Mouse (Mus musculus) frontal cortex, adult (tissue): Measurements from ENCODE around the gene Plk5.

Source experiments
- ATAC-seq: cut with Nextera tagmentation; 2 replicates; pipeline ENCODE4 v1.9.2; 2017; ENCODE audit warnings: mild to moderate bottlenecking, moderate library complexity, mixed read lengths; ENCODE audit not compliant: low TSS enrichment

Plk5 gene

DNA sequence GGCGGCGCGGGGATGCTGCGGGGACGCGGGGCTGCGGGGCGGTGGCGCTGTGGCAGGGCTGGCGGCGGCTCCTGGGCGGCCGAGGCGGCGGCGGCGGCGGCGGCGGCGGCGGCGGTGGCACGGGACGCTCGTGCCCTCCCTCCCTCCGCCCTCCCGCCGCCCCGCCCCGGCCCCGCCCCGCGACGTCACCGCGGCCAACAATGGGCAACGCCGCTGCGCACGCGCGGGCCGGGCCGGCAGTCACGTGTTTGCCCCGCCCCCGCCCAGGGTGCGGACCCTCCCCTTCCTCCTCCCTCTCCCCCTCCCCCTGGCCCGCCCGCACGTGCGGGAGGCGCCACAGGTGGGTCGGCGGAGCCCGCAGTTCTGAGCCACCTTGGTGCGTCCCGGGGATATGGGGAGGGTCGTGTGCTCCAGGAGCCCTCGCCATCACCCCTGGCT, 31.3 kb downstream of the Plk5 start, which contains the start of gene Mex3d:
TSS of gene Mex3d (minus strand) at position 138 of the 438 bp plus-strand sequence.
- no peak for ATAC-seq

DNA sequence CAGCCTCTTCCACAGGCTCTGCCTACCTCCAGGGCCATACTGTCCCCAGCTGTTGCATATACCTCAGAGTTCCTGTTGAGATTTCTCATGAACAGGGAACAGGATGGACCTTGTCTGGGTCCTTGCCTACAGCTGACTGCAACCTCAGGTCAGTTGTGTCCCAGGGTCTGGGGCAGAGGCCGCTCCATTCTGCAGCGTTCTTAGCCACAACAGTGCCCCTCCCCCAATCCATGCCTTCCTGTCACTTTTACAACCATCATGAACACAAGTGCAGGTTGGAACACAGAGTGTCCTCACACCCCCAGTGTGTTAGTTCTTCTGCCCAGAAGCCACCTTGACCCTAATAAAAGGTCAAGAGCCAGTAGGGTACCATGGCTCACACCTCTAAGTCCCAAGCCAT, 32.5 kb downstream of the Plk5 start:
- ATAC-seq: no peak

DNA sequence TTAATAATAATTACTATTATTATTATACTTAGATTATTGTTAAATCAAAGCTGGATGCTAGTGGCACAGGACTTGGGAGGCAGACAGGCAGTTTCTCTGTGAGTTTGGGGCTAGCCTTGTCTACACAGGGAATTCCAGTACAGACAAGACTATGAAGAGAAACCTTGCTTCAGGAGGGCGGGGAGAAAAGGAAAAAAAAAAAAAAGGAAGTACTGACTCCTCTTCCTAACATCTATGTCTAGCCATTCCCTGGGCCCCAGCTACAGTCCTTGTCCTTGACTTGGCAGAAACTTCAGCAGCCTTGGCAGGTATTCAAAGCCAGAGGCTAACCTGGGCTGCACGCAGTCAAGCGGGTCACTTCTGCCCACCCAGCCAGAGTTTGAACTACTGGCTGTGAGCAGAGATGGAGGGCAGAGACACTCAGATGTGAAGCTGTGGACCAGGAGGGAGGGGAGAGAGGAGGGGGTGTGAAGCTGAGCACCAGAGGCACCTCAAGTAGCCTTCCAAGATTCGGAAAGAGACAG, 33.0 kb downstream of the Plk5 start:
- ATAC-seq: no peak

DNA sequence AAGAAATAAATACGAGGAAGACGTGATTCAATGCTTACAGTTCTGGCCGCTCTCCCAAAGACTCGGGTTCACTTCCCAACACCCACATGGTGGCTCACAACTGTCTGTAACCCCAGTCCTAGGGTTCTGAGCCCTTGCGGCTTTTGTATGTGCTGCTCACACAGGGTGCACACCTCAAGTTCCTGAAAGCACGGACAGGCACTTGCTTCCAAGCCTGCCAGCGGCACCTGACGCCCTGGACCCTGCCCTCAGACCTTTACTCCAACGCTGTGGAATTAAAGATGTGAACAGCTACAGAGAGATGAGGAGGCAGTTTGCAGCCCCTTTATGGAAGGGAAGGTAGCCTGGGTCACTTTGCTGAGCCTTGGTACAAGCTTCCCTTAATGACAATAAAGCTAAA, 34.4 kb downstream of the Plk5 start:
- ATAC-seq: no peak

DNA sequence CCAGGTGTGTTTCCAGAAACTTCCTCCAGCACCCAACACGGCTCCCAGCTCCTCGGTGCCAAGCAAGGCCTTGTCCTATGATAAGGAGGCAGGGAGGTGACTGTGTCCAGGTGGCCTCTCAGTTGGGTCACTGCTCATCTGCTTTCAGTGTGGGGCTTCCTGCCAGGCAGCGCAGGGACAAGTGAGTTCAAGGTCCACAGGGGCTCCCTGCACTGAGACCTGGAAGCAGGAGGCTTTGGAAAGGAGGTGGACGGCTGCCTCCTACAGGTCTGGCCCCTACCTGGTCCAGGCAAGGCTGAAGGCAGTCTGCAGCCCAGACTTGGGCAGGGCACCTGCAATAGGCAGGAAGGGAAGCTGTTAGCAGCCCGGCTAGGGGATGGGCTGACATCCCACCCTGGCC, 36.4 kb downstream of the Plk5 start:
- no peak for ATAC-seq

DNA sequence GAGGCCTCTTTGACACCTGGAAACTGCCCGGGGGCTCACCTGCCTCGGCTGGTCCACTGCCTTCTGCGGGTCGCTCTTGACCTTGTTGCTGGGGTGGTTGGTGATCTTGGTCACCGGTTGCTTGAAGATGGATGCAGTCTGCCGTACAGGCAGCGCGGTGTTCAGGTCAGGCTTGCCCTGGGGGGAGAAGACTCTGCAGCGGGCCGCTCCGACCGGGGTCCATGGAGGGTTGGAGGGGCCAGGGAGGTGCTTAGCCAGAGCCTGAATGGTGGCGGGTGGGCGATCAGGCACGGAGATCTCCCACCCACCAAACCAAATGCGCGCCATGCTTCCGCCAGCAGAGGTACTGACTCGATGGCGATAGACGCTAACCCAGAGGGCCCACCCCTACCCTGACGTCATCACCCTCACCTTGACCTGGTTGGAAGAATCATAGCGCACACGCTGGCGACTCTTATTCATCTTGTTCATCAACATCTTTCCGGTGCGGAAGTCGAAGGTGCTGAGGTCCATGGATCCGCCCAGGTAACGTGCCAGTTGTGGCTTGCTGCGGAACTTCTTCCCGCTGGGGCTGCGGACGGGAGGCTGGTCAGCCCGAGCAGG, 38.9 kb downstream of the Plk5 start:
- ATAC-seq: no peak

DNA sequence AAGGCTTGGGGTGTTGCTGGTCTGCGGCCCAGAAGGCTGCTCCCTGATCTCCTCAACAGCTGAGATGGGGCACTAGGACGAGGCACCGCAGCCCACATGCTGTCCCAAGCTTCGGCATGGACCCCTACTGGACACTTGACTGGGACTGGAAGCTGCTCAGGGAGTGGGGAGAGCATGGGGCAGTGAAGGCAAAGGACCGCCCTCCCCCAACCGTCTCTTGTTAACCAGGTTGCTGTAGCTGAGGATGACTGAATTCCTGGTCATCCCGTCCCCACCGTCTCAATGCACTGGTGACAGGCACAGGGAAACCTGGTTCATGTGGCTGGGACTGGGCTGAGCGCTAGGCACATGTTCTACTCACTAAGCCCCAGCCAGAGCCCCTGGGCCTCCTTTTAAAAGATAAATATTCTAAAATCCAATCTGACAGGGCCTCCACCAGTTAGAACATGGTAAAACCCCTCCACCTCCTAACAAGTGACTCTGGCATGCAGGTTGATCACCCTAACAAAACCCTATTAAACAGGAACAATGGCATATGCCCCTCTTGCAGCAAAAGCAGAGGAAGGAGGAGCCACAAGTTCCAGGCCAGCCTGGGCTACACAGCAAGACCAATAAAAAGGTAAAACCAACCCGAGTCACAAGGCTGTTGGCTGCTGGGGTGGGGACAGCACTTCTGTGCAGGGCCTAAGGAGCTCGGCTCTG, 40.7 kb downstream of the Plk5 start:
- ATAC-seq: no peak

DNA sequence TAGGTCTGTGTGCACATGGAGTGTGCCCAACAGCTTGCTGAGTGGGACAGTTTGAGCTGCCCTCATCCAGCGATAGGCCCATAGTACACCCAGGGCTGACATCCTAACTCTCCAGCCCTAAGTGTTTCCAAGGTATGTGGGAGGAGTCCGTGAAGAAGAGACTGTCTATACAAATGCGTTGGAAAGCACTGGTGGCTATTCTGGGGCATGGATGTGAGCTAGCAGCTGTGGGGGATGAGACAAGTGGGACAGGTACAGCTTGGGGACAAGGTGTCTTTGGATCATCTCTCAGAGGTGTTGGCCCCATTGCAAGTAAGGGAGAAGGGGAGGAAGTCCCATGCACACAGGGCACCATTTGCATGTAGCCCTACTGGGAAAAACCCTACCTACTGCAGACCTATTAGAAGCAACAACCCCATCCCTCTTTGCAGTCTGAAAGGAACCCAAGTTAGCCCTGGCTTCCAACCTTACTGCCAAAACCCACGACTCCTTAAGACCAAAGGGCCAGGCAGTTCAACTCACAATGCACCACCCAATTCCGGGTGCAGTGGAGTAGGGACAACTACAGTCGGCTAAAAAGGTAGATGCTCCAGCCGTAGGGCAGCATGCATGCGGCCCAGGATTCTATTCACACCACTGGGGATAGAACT, 41.4 kb downstream of the Plk5 start:
- no peak for ATAC-seq

DNA sequence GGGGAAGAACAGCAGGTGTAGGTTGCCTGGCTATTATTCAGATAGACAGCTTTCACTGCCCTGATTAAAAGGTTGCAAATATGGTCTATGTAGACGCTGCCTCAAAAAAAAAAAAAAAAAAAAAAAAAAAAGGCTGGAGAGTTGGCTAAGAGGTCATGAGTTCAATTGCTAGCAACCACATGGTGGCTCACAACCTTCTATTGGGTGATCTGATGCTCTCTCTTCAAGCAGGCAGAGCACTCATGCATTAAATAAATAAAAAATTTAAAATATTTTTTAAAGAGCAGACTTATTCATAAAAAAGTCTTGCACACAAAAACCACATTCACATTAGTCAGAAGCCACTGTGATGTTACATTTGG, 41.9 kb downstream of the Plk5 start:
- no peak for ATAC-seq

DNA sequence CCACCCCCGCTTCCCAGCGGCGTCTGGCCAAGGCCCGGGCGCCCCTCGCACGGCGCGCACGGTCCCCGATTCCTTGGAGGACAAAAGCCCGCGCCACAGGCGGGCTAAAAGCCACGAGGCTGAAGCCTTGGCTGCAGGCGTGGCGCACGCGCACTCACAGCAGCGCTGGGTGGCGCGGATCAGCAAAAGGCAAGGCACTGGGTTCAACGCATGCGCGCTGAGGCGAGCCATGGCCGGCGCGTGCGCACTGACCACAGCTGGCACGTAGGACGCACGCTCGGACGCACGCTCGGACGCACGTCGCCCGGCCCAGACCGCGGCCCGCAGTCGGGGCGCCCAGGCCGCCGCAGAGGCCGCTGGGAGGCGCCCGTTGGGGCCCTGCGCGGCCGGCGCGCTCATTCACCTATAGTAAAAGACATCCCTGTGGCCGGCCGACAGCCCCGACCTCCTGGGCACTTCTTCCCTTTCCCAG, 42.5 kb downstream of the Plk5 start:
- peak; percentile 56 for ATAC-seq

DNA sequence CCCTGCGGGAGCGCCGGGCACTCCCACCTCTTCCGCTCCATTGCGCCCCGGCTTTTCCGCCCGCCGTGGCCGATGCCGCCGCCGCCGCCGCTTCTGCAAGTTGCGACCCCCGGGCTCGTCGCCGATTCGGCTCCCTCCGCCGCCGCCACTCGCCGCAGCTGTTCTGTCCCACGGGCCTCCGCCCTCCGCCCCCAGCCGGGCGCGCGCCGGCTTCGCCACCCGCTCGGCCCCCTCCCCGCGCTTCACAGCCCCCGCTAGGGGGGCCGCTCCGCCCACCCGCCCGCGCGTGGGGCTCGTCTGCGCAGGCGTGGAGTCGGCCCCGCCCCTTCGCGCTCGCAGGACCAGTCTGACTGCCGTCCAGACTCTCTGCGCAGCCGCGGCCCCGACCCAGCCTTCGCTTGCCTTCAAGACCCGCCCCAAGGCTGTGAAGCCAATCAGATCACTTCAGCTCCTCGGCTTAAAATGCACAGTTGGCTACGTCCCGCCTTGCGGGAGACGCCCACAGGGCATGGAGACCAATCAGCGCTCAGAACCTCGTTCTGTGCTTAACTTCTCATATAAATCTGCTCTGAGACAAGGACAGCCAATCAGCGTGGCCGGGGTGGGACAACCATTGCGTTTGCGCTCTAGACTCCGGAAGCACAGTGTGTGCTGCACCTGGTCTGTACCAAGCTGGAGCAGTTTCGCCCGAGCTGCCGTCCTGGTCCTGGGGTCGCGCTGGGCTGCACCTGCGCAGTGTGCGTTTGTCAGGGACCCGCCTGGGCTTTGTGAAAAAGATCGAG, 43.1 kb downstream of the Plk5 start, which contains the start of gene Mbd3:
TSS of gene Mbd3 (minus strand) at position 360 of the 782 bp plus-strand sequence.
- ATAC-seq: peak; percentile 85

DNA sequence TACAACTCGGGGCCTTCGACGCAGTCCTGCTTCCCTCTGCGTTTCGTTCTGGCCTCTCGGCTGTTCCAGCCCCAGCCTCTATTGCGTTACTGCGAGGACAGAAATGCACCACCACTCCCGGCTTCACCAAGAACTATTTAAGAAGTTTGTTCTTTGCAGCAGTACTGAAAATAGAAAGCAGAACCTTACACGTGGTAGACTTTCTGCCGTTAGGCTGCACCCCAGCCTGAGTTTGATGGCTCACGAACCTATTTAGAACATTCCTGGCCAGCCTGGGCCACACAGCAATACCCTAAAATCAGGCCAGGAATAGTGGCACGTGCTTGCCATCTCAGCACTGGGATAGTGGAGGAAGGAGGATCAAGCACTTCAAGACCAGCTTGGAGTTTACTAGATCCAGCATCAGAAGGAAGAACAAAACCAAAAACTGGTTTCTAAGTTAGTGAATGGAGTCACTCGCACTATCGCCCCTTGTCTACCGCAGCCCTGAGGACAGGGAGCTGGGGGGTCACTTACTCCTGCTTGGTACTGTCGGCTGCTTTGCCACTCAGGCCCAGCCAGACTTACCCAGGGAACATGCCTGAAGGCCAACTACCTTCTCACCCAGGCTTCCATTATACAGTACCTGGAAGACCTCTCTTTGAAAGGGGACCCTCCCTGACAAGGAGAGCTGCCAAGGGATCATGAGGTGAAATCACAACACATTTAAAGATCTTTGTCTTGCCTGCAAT, 43.9 kb downstream of the Plk5 start:
- peak; percentile 3 for ATAC-seq

DNA sequence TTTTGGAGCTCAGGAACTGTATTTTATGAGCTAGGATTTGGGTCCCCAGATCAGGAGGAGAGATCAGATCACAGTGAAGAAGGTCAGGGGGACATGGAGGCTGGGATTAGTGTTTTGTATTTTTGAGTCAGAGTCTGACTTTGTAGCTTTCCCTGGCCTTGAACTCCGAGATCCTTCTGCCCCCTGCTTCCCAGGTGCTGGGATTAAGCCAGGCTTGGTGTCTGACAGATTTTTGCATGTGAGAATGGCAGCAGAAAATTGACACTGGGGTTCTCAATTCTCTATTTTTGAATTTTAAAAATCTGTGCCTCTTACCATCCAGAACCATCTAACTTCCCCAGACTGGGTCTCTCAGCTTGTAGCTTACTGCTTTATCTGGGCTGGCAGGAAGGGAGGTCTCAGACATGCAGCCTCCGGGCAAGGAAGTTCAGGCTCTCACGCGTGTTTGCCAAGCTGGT, 44.5 kb downstream of the Plk5 start:
- no peak for ATAC-seq

DNA sequence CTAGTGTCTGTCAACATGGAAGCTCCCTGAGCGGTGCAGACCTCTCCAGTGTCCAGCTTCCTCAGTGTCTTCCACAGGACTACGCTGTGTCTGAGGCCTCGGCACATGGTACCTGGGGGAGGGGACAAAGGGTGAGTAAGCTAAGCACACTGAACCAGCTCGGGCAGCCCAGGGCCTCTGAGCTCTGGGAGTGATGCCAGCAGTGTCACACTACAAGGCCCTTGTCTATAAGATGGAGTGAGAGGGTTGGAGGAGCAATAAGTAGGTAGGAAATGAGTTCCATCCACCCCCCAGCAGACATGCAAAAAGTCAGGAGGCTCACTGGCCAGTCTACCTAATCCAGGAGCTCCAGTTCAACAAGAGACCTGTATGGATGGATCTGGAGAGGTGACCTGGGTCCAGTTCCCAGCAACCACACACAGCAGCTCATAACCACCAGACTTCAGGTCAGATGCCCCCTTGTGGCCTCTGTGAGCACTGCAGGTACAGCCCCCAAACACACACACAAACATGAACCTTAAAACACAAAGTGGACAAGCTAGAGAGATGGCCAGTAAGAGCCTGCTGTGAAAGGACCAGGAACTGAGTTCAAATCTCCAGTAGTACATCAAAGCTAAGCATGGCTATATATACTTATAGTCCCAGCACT, 46.9 kb downstream of the Plk5 start:
- no peak for ATAC-seq

DNA sequence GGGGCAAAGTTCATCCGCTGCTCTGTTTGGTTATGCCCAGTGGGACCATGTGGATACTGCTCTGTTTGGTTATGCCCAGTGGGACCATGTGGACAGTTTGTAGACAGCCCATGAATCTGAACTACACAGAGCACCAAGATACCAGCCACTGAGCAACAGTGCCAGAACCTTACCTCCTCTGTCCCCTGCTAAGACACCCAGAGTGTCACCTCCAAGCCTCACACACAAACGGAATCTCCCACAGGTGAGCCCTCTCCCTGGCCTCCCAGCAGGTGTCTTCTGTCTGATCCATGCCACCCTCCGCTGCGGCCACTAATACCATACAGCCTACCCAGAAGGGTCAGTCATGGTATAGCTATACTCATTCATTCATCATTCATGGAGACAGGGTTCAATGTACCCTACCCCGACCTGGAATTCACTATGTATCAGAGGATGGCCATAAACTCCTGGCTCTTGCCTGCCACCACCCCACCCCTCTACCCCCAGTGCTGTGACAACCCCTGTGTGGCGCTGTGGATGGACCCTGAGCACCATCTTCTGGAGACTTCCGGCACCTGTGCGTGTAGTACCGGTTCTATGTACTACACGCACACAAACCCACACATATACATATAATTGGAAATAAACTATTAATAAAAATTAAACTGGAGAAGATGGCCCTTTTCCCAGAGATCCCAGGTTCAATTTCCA, 49.4 kb downstream of the Plk5 start:
- ATAC-seq: no peak

DNA sequence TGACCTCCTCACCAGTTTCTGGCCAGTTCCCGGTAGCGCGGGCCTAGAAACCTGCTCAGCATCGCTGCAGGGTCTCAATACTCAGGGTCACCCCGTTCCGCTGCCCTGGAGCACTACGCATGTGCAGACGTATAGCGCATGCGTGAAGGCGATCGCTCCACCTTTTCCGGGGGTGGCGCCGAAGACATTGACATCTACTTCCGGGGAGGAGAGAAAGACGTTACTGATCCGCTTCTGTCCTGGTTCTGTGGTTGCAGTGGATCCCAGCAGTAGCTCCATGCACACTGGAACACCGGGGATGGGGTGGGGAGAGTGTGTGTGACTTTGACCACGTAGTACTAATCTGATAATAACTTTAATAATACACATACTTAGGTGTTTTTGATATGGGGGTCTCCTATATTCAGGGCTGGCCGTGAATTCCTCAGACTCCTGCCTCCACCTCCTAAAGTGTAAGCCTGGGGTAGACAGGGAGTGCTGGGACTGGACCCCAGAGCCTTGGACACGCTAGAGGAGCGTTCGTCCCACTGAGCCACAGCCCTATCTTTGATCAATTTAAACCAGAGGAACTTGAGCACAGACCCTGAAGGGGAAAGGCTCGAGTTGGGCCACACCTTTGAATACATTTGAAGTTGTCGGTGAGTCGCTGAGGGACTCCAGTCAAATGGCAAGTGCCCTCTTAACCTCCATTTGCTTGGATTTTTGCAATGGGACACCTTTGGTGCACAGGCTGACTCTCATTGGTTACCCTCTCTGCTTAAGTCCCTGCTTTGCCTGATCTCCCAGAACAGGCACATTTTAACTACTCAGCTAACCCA, 50.6 kb downstream of the Plk5 start, which contains the start of gene Uqcr11:
TSS of gene Uqcr11 (minus strand) at position 147 of the 818 bp plus-strand sequence.
- ATAC-seq: peak; percentile 90

DNA sequence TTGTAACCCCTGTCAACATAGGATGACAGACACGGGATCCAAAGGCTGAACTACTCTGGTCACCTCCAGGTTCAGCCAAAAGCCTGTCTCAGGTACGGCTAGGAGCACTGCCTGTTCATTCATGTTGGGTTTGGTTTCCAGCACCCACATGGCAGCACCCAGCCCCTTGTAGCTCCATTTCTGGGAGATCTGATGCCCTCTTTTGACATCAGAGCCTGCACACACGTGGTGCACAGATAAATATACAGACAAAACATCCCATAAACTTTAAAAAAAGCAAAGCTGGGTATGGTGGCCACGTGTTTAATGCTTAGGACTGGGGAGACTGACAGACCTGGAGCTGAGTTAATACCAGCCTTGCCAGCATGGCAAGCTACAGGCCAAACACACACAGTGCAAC, 51.7 kb downstream of the Plk5 start:
- no peak for ATAC-seq

DNA sequence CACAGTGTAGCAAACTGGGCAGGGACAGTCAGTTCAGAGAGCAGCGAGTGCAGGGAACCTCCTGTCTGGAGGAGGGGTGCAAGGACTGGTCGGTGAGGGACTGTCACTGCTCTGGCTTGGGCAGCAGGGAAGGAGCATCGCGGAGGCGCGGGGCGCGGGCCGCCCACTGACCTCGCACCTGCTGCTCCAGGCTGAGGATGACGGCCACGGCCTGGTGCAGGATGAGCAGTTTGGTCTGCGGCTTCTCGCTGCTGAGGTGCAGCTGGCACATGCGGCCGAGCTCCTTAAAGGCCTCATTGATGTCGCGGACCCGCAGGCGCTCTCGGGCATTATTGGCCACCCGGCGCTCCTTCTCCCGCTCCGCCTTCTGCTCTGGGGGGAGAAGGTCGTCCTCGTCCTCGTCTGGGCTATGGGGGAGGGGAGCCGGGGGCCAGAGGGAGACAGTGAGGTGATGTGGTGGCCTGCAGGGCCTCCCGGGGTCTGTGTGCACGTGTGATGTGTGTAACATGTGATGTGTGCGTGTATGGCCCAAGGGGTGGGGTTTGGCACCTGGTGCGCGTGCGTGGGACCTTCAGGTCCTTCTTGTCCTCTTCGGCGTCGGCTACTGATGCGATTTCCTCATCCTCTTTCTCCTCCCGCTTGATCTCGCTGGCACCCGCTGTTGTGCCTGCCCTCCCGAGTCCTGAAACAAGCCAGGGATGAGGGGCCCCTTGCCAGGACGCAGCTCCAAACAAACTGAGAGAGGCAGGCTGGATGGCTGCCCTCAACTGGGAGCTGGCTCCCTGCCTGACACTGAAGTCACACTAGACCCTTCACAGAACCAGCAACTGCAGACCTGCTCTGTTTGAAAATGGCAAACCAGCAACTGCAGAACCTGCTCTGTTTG, 56.6 kb downstream of the Plk5 start:
- peak; percentile 20; the same call in 1 of the 2 replicates for ATAC-seq
